Mouse (Mus musculus): ENCODE measurements around the gene Mboat2. TPM values are rescaled to one million over a fixed set of nuclear protein-coding genes. Genes with fewer than 3 reads are reported as not detected.

Mboat2 gene
- total and polyA plus RNA-seq, 3 experiments = 0.39 to 4.0 (median 0.76) TPM

DNA sequence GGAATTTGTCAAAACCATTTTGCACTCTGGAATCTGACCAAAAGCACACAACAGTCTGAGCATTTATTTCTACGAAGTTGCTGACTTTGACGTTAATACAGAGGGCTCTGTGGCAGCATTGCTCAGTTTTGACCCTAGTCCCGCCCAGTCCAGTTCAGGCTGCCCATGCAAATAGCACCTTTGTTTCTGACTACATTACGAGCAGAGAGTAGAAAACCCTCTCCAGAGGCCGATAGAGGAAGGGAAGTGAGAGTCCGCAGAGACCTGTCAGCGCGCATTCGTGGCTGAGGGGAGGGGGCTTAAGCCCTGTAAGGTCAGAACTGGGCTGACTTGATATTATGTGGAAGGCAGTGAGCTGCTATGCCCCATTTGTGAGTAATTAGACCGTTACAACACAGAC is 69.0 kb downstream of the Mboat2 start (continued):
- TF ChIP-seq MAFK (IDR thresholded peaks at IDR 0.05; ENCODE audit: insufficient replicate concordance, low read length) (no peak), SMC3 (IDR thresholded peaks at IDR 0.05; ENCODE audit: low read depth, low read length) (no peak), CHD2 (IDR thresholded peaks at IDR 0.05; ENCODE audit: low read length) (0 out of 2 replicates have a peak, but pooled peaks have one; percentile 16), ZNF384 (IDR thresholded peaks at IDR 0.05; ENCODE audit: low read depth, low read length) (no peak), USF1 (IDR thresholded peaks at IDR 0.05; ENCODE audit: low read depth, low read length) (no peak), IRF4 (IDR thresholded peaks at IDR 0.05; ENCODE audit: low read depth, low read length) (peak; percentile 95)

DNA sequence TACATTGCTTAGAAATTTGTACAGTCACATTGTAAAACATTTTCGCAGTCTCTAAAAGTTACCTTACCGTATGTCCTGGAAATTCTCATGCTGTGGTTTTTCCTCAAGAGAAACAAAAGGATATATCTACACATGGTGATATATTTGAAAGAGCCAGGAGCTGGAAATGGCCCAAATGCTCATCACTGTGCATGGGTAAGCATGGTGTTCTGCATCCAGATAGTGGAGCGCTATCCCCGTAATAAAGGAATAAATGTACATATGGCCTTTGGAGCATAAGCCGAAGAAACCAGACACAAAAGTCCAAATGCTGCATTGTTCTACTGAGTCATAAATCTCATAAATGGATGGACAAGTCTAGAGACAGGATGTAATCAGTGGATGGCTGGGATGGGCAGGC is 72.1 kb downstream of the Mboat2 start:
- dilution Hi-C loops (cut with MboI; ENCODE audit: extremely low pct_ligation_motif_present, extremely low pct_unique_long_range_greater_than_20kb, low sequenced_read_pairs) = no loop called here
- no peaks in the 10 kb centered on the region for H3K27me3 ChIP-seq (replicated peaks)
- TF ChIP-seq MAX (IDR thresholded peaks at IDR 0.05; ENCODE audit: low read length) (no peak), JUND (conservative IDR thresholded peaks at IDR 0.05; ENCODE audit: low read depth, low read length) (no peak), RAD21 (IDR thresholded peaks at IDR 0.05; ENCODE audit: low read depth, low read length) (no peak), RCOR1 (conservative IDR thresholded peaks at IDR 0.05; ENCODE audit: low read depth, low read length) (no peak), ZNF384 (IDR thresholded peaks at IDR 0.05; ENCODE audit: low read depth, low read length) (no peak), SIN3A (IDR thresholded peaks at IDR 0.05; ENCODE audit: low read length) (no peak), USF2 (conservative IDR thresholded peaks at IDR 0.05; ENCODE audit: low read depth, low read length) (no peak), TCF12 (IDR thresholded peaks at IDR 0.05; ENCODE audit: low read depth, low read length) (no peak), BHLHE40 (IDR thresholded peaks at IDR 0.05; ENCODE audit: low read depth, low read length) (no peak), MAZ (IDR thresholded peaks at IDR 0.05; ENCODE audit: low read depth, low read length) (no peak), MYC (IDR thresholded peaks at IDR 0.05; ENCODE audit: low read depth, low read length) (no peak), NELFE (IDR thresholded peaks at IDR 0.05; ENCODE audit: low read depth, low read length) (no peak), ELF1 (IDR thresholded peaks at IDR 0.05; ENCODE audit: low read depth, low read length) (no peak), JUN (IDR thresholded peaks at IDR 0.05; ENCODE audit: insufficient read depth, low read depth, low read length) (no peak), KAT2A (IDR thresholded peaks at IDR 0.05; ENCODE audit: insufficient replicate concordance, low read length) (no peak), CHD1 (IDR thresholded peaks at IDR 0.05; ENCODE audit: low read depth, low read length) (no peak), IRF4 (IDR thresholded peaks at IDR 0.05; ENCODE audit: low read depth, low read length) (no peak), USF1 (IDR thresholded peaks at IDR 0.05; ENCODE audit: low read depth, low read length) (no peak), CTCF (conservative IDR thresholded peaks at IDR 0.05 in 1 of 2, IDR thresholded peaks at IDR 0.05 in 1 of 2; ENCODE audit: low read depth in 2 of 2, low read length in 2 of 2) (no peak)

More for the DNA sequence above, 72.1 kb downstream of the Mboat2 start:
- Histone ChIP-seq H3K9ac (ENCODE audit: insufficient read depth, low read depth) (no peak overlapping the region), H3K4me1 (ENCODE audit: control insufficient read depth in 1 of 2, insufficient read depth in 2 of 2) (peaks cover 3 to 17% of the 10 kb centered on the region in 2 experiments; a peak in 3 of 4 replicates), H3K79me2 (replicated peaks; ENCODE audit: control insufficient read depth, extremely low read depth, insufficient read depth, poor library complexity, severe bottlenecking) (no peaks in the 10 kb centered on the region), H3K4me2 (ENCODE audit: insufficient read depth, low read depth, poor library complexity, severe bottlenecking) (no peak overlapping the region), H3K4me3 (replicated peaks in 1 of 3; ENCODE audit: low read depth in 2 of 3, low read length in 2 of 3, poor library complexity in 1 of 3) (no peak overlapping the region), H3K27ac (ENCODE audit: insufficient read depth, low read depth) (no peak overlapping the region), H3K9me3 (replicated peaks; ENCODE audit: low read length) (no peaks in the 10 kb centered on the region), H3K36me3 (replicated peaks in 1 of 2; ENCODE audit: control insufficient read depth in 1 of 2, insufficient read depth in 1 of 2, low read length in 1 of 2) (no peaks in the 10 kb centered on the region)
- in situ Hi-C loops (cut with MboI; ENCODE audit: low pct_ligation_motif_present, low pct_unique_long_range_greater_than_20kb, low sequenced_read_pairs) = no loop called here
- no peak for DNase-seq (ENCODE audit: extremely low read depth)

Data from CH12.LX (cell line).